Mouse (Mus musculus): ENCODE measurements around the gene Hsf5.

DNA sequence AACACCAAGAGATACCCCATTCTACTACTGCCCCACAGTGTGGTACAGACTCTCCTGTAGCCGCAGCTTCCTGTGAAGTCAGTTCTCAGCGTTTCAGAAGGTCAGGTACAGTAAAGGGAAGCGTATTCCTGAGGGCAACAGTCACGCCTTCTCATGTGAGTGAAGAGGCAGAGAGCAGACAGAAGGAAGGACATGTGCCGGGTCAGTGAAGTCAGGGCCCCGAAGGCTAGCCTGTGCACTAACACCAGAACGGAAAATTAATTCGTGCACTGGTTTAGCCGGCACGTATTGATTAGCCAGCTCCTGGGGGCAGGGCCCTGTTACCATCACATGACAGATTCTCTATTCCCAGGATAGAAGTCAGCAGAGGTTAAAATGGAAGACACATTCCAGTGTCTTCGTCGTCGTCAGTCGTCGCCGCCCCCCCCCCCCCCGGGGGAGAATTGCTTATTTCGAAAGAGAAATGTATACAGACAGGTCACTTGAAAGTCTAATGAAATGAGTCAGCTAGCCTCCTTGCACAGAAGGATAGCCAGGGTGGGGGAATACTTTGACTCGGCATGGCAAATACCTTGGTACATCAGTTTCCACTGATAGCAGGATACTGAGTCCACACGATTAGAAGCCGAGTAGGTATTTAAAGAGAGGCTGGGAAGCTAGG, 42.3 kb upstream of the Hsf5 start:
- no peak for TF ChIP-seq POLR2A (IDR thresholded peaks at IDR 0.05; ENCODE audit: insufficient read depth, low read depth, low read length)
- TF ChIP-seq CTCF (IDR thresholded peaks at IDR 0.05), result no peak
